Mouse (Mus musculus) bone marrow macrophage, adult 2 months (primary cell): ENCODE measurements around the gene Fam129a.

Experiments used
- CTCF ChIP-seq: IDR thresholded peaks from 2 replicates; pipeline ENCODE4 v1.5.1; 2012; ENCODE audit warnings: low read depth, mild to moderate bottlenecking, low read length, moderate library complexity
- POLR2A ChIP-seq: IDR thresholded peaks from 2 replicates; pipeline ENCODE4 v1.6.1; 2012; ENCODE audit warnings: mild to moderate bottlenecking, low read depth, low read length, borderline replicate concordance

- TF ChIP-seq POLR2A (no peak), CTCF (no peak)
These were observed 49.7 kb downstream of the Fam129a start for GRCm38 (mm10) chr1:151620730-151621129.
